Mouse (Mus musculus) megakaryocyte, embryonic 14.5 days (primary cell): ENCODE results near the gene Gbe1.

Source experiments
- FLI1 ChIP-seq: IDR thresholded peaks from 2 replicates; pipeline ENCODE4 v1.6.1; 2012; ENCODE audit warnings: low read length, inconsistent platforms, mixed read lengths
- GATA1 ChIP-seq: IDR thresholded peaks from 3 replicates; pipeline ENCODE4 v1.6.1; 2012; ENCODE audit warnings: mixed read lengths, low read length, inconsistent platforms, borderline replicate concordance

DNA sequence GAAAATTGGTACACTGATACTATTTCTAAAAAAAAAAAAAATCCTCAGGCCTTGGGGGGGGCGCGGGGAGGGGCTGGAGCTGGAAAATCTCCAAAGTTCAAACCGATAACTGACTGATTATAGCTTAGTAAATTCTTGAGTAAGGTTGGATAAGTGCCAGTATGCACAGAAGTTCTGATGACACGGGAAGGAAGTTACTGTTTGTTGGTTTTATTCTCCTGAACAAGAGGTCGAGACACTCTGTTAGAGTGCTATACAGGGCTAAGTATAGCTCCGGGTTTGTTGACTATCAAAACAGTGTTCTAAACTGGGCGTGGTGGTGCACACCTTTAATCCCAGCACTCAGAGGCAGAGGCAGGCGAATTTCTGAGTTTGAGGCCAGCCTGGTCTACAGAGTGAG, 36.3 kb downstream of the Gbe1 start:
- no peak for TF ChIP-seq FLI1
- TF ChIP-seq GATA1, result no peak
